Mouse (Mus musculus) brain, embryonic 18.5 days (tissue): ENCODE results near the gene Ttyh1.
A peak's percentile ranks its signal among the peaks of the same experiment; 100 is the strongest.

ENCODE experiments used
- DNase-seq: peaks from one replicate; pipeline ENCODE4 v3.0.0-alpha.2; 2012; ENCODE audit warnings: low read depth, low spot score

Gene Ttyh1

GRCm38 (mm10) chr7:4122783-4123182 lies 3.6 kb downstream of the Ttyh1 start:
- DNase-seq: no peak

- DNase-seq: peak; percentile 76
These were observed 4.5 kb downstream of the Ttyh1 start for GRCm38 (mm10) chr7:4123732-4124131.

- peak; percentile 93 for DNase-seq
These were observed 5.1 kb downstream of the Ttyh1 start for GRCm38 (mm10) chr7:4124315-4124759.

- DNase-seq: no peak
These were observed 5.6 kb downstream of the Ttyh1 start for GRCm38 (mm10) chr7:4124856-4125255.

GRCm38 (mm10) chr7:4125306-4125705 lies 6.1 kb downstream of the Ttyh1 start:
- DNase-seq: no peak

- no peak for DNase-seq
These were observed 8.0 kb downstream of the Ttyh1 start for GRCm38 (mm10) chr7:4126992-4127785.

- DNase-seq: no peak
These were observed 8.7 kb downstream of the Ttyh1 start for GRCm38 (mm10) chr7:4127894-4128293.

GRCm38 (mm10) chr7:4128860-4129259 lies 9.7 kb downstream of the Ttyh1 start:
- no peak for DNase-seq

GRCm38 (mm10) chr7:4130686-4131452 lies 11.7 kb downstream of the Ttyh1 start:
- DNase-seq: peak; percentile 71

- DNase-seq: no peak
These were observed 12.8 kb downstream of the Ttyh1 start for GRCm38 (mm10) chr7:4131964-4132363.

- DNase-seq: no peak
These were observed 13.4 kb downstream of the Ttyh1 start for GRCm38 (mm10) chr7:4132581-4132980.

- no peak for DNase-seq
These were observed 13.8 kb downstream of the Ttyh1 start for GRCm38 (mm10) chr7:4132998-4133397.

GRCm38 (mm10) chr7:4134911-4135310 lies 15.7 kb downstream of the Ttyh1 start:
- DNase-seq: no peak

- no peak for DNase-seq
These were observed 17.2 kb downstream of the Ttyh1 start for GRCm38 (mm10) chr7:4136404-4136770.

GRCm38 (mm10) chr7:4136771-4137531 lies 17.7 kb downstream of the Ttyh1 start, which contains the start of gene Leng8:
Leng8 (plus strand) TSS chr7:4137039.
- peak; percentile 99 for DNase-seq

- DNase-seq: no peak
These were observed 18.5 kb downstream of the Ttyh1 start for GRCm38 (mm10) chr7:4137746-4138145.

GRCm38 (mm10) chr7:4138181-4138580 lies 19.0 kb downstream of the Ttyh1 start:
- DNase-seq: no peak

- no peak for DNase-seq
These were observed 19.5 kb downstream of the Ttyh1 start for GRCm38 (mm10) chr7:4138671-4139070.

GRCm38 (mm10) chr7:4139391-4139790 lies 20.2 kb downstream of the Ttyh1 start:
- DNase-seq: no peak

- no peak for DNase-seq
These were observed 22.6 kb downstream of the Ttyh1 start for GRCm38 (mm10) chr7:4141648-4142325.

- no peak for DNase-seq
These were observed 23.7 kb downstream of the Ttyh1 start for GRCm38 (mm10) chr7:4142796-4143445.
